Mouse (Mus musculus) neural tube, embryonic 14.5 days (tissue): ENCODE results near the gene Selenbp2. TPM values are rescaled to one million over a fixed set of nuclear protein-coding genes. Genes with fewer than 3 reads are reported as not detected.
"Not testable (repeated sequence)": the region's sequence is repeated elsewhere in the genome, so short reads cannot be mapped to it uniquely, and the experiment has no call there.

Source experiments
- ATAC-seq: fragments of 200-750 bp; cut with Nextera tagmentation; 2 replicates; pipeline ENCODE4 v1.8.0; 2017; ENCODE audit warnings: low read depth, mild to moderate bottlenecking, moderate TSS enrichment, moderate library complexity
- H3K27ac ChIP-seq: fragments of 300-500 bp; sonication (generic); 2 replicates; pipeline ENCODE4 v1.5.1; 2014; ENCODE audit warnings: low read depth, mild to moderate bottlenecking, control low read depth, low read length, moderate library complexity, mixed read lengths
- H3K27me3 ChIP-seq: fragments of 300-500 bp; sonication (generic); 2 replicates; pipeline ENCODE4 v1.6.1; 2014; ENCODE audit warnings: low read length; ENCODE audit not compliant: control insufficient read depth, insufficient read depth
- H3K36me3 ChIP-seq: fragments of 300-500 bp; sonication (generic); 2 replicates; pipeline ENCODE4 v1.6.1; 2014; ENCODE audit warnings: low read length, mixed read lengths; ENCODE audit not compliant: control insufficient read depth, insufficient read depth
- H3K4me1 ChIP-seq: fragments of 300-500 bp; sonication (generic); 2 replicates; pipeline ENCODE4 v1.6.1; 2014; ENCODE audit warnings: low read length; ENCODE audit not compliant: control insufficient read depth, insufficient read depth
- H3K4me2 ChIP-seq: fragments of 300-500 bp; sonication (generic); 2 replicates; pipeline ENCODE4 v1.6.1; 2014; ENCODE audit warnings: mild to moderate bottlenecking, low read depth, low read length, control low read depth
- H3K4me3 ChIP-seq: fragments of 300-500 bp; sonication (generic); 2 replicates; pipeline ENCODE4 v1.5.1; 2014; ENCODE audit warnings: low read depth, low read length, control low read depth, mixed read lengths
- H3K9ac ChIP-seq: fragments of 300-500 bp; sonication (generic); replicated peaks from 2 replicates; pipeline ENCODE4 v1.6.1; 2014; ENCODE audit warnings: low read depth, mild to moderate bottlenecking, control low read depth, low read length, mixed read lengths
- H3K9me3 ChIP-seq: fragments of 300-500 bp; sonication (generic); 2 replicates; pipeline ENCODE4 v1.6.1; 2016; ENCODE audit warnings: low read length; ENCODE audit not compliant: control insufficient read depth
- WGBS: fragments of 180-500 bp; shearing (Covaris S2); extraction: QIAGEN DNeasy Blood & Tissue Kit; methylation state at CpG from one replicate; pipeline ENCODE4 v1.1.7; 2014; 5-methylcytosine and 5-hydroxymethylcytosine counted together
- polyA plus RNA-seq: library from polyadenylated mRNA; unstranded; fragments of >200 nt; fragmentation: Nextera tagmentation; extraction: Ambion mirVana; gene quantifications from 2 replicates; pipeline ENCODE4 v1.2.1, GENCODE M21; 2014

The Selenbp2 gene
- polyA plus RNA-seq, 1 experiment from 2014 or later = 0.78 TPM

GRCm38 (mm10) chr3:94689195-94689594, 4.2 kb upstream of the Selenbp2 start:
- H3K9ac ChIP-seq, H3K4me1 ChIP-seq, H3K27me3 ChIP-seq, H3K27ac ChIP-seq, H3K9me3 ChIP-seq, ATAC-seq, H3K36me3 ChIP-seq, H3K4me2 ChIP-seq, H3K4me3 ChIP-seq: not testable (repeated sequence)
- 79% methylated on average over 1 of the region's 1 CpGs for WGBS

DNA sequence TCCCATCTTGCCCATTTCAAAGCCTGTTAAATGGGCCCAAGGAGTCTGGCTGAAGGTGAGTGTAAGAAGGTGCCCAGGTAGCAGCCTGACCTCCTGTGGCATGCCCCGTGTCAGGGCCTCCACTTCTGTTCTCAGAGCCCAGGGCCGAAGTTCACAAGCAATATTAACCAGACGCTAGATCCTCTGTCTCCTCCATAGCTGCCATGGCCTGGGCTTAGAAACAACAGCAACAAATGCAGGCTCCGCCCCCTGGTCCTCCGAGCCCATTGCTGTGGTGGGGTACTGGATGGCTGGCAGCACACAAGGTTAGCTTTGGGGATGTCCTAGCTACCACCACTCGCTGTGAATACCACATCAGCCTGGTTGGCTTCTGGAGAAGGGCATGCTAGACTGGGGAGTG, 3.2 kb upstream of the Selenbp2 start:
- H3K27ac ChIP-seq = not testable (repeated sequence)

GRCm38 (mm10) chr3:94690616-94691247, 2.6 kb upstream of the Selenbp2 start:
- no peaks in the 10 kb centered on the region for H3K9me3 ChIP-seq
- no peak overlapping the region for H3K4me2 ChIP-seq
- H3K27ac ChIP-seq = no peak overlapping the region
- H3K4me3 ChIP-seq = no peak overlapping the region
- no peak overlapping the region for H3K9ac ChIP-seq
- H3K27me3 ChIP-seq = no peaks in the 10 kb centered on the region
- no peaks in the 10 kb centered on the region for H3K36me3 ChIP-seq
- ATAC-seq = no peak
- no peaks in the 10 kb centered on the region for H3K4me1 ChIP-seq

More for the DNA sequence above, 3.2 kb upstream of the Selenbp2 start:
- not testable (repeated sequence) for H3K4me2 ChIP-seq, H3K9me3 ChIP-seq, H3K4me1 ChIP-seq, H3K27me3 ChIP-seq, H3K9ac ChIP-seq, ATAC-seq, H3K4me3 ChIP-seq, H3K36me3 ChIP-seq
- WGBS = 66% methylated on average over 6 of the region's 6 CpGs

DNA sequence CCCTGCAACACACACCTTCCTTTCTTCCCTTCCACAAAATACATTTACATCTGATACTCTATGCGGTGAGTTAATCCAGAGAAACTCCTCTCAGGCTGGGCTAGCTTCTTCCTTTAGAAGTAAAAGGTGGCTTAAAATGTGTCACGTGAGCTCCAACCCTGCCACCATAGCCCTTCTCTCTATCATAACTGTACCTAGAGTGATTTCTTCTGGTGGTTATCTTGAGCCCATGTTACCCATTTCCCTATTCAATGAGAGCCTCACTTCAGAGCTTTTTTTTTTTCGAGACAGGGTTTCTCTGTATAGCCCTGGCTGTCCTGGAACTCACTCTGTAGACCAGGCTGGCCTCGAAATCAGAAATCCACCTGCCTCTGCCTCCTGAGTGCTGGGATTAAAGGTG, 1.7 kb upstream of the Selenbp2 start:
- not testable (repeated sequence) for H3K4me2 ChIP-seq, H3K27ac ChIP-seq, H3K27me3 ChIP-seq, ATAC-seq, H3K4me1 ChIP-seq, H3K9ac ChIP-seq, H3K9me3 ChIP-seq, H3K4me3 ChIP-seq, H3K36me3 ChIP-seq
- 93% methylated on average over 4 of the region's 4 CpGs for WGBS

- 36% methylated on average over 5 of the region's 8 CpGs for WGBS
- H3K27me3 ChIP-seq, H3K9me3 ChIP-seq, ATAC-seq, H3K9ac ChIP-seq, H3K4me2 ChIP-seq, H3K36me3 ChIP-seq, H3K4me3 ChIP-seq, H3K4me1 ChIP-seq, H3K27ac ChIP-seq: not testable (repeated sequence)
These were observed 518 bp downstream of the Selenbp2 start for GRCm38 (mm10) chr3:94693874-94694273.

DNA sequence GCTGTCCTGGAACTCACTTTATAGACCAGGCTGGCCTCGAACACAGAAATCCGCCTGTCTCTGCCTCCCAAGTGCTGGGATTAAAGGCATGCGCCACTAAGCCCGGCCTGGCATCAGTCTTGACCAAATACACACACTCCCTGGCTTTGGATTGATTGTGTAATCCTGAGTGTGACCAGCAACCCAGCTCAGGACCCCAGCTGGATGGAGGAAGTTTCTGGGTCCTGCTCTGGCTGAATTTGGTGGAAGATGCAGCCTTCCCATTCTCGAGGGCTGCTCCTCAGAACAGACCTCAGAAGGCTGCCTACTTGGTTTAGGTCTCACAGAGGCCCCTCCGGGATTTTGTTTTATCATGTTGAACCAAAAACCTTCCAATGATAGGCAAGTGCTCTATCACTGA, 2.2 kb downstream of the Selenbp2 start:
- 90% methylated on average over 6 of the region's 6 CpGs for WGBS
- not testable (repeated sequence) for H3K36me3 ChIP-seq, H3K4me3 ChIP-seq, H3K27me3 ChIP-seq, H3K4me2 ChIP-seq, H3K9ac ChIP-seq, ATAC-seq, H3K9me3 ChIP-seq, H3K4me1 ChIP-seq, H3K27ac ChIP-seq

GRCm38 (mm10) chr3:94696257-94696656, 2.9 kb downstream of the Selenbp2 start:
- not testable (repeated sequence) for H3K4me1 ChIP-seq, H3K36me3 ChIP-seq, H3K27ac ChIP-seq, H3K9me3 ChIP-seq, H3K9ac ChIP-seq, H3K27me3 ChIP-seq, H3K4me2 ChIP-seq, H3K4me3 ChIP-seq, ATAC-seq
- WGBS = 91% methylated on average over 4 of the region's 4 CpGs

DNA sequence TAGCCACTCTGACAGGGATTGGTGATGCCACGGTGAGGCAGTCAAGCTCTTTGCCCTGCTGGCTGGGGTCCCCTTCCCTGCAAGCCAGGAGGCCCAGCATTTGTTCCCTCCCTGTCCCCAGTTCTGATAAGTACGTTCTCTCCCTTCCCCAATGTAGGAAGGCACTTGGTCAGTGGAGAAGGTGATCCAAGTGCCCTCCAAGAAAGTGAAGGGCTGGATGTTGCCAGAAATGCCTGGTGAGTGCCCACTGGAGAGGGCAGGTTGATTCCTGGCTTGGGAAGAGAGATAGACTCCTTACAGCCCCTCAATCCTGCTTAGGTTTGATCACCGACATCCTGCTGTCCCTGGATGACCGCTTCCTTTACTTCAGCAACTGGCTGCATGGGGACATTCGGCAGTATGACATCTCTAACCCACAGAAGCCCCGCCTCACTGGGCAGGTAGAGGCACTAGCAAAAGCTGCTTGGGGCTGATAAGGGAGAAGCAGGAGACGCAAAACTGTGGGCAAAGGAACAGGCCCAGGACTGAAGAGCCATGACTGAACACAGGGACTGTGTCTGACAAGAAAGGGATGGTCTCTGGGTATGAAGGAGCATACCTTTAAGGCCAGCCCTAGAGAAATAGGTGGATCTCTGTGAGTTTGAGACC, 8.9 kb downstream of the Selenbp2 start:
- not testable (repeated sequence) for H3K9me3 ChIP-seq, ATAC-seq, H3K4me1 ChIP-seq, H3K4me3 ChIP-seq, H3K9ac ChIP-seq, H3K27ac ChIP-seq, H3K4me2 ChIP-seq, H3K36me3 ChIP-seq, H3K27me3 ChIP-seq
- WGBS = 94% methylated on average over 5 of the region's 7 CpGs

DNA sequence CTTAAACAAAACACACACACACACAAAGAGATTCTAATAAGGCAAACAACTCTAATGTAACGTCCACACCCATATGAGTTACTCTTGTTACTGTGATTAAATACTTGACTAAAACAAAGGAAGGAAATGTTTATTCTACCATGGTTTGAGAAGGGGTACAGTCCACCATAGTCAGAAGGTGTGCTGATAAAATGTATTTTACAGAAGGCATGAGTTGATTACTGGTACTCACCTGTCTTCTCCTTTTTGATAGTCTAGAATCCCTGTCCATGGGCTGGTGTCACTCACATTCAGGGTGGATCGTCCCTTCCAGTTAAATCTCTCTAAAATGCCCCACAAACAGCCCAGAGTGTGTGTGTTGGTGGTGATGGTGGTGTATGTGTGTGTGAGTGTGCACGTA, 9.5 kb downstream of the Selenbp2 start:
- ATAC-seq = no peak
- H3K4me1 ChIP-seq = no peaks in the 10 kb centered on the region
- no peaks in the 10 kb centered on the region for H3K27me3 ChIP-seq
- H3K27ac ChIP-seq = no peak overlapping the region
- no peak overlapping the region for H3K9ac ChIP-seq
- WGBS = 90% methylated on average over 3 of the region's 3 CpGs
- no peak overlapping the region for H3K4me2 ChIP-seq
- H3K4me3 ChIP-seq = no peak overlapping the region
- H3K9me3 ChIP-seq = no peaks in the 10 kb centered on the region
- H3K36me3 ChIP-seq = no peaks in the 10 kb centered on the region
